Mouse (Mus musculus): ENCODE results near the gene Rnf145.

- TF ChIP-seq POLR2A (IDR thresholded peaks at IDR 0.05; ENCODE audit: borderline replicate concordance, insufficient read depth, low read length) (no peak), CTCF (IDR thresholded peaks at IDR 0.05; ENCODE audit: borderline replicate concordance, insufficient read depth, low read depth, low read length) (no peak)
Observed at GRCm38 (mm10) chr11:44612156-44612555, 93.4 kb downstream of the Rnf145 start.

All from cerebellum, adult 2 months (tissue).